Mouse (Mus musculus): ENCODE results near the gene Ugt1a7c.
"Not testable (repeated sequence)": the region's sequence is repeated elsewhere in the genome, so short reads cannot be mapped to it uniquely, and the experiment has no call there.

The Ugt1a7c gene

DNA sequence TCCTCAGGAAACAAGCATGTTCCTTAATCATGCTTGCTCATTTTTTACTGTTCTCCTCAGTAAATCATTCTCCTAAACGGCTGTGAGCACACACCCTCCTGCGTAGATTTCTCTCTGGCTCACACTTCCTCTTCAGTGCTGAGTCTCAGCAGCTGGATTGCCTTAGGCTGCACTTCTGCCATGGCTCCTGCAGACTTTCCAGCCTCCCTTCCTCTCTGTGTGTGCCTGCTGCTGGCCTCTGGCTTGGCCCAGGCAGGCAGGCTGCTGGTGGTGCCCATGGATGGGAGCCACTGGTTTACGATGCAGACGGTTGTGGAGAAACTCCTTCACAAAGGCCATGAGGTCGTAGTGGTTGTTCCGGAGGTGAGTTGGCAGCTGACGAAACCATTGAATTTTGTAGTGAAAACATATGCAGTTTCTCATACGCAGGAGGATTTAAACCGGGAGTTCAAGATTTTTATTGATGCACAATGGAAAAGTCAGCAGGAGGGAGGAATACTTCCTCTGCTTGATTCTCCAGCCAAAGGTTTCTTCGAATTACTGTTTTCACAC lies at the start of gene Ugt1a7c:
TSS of gene Ugt1a7c (plus strand) at position 122 of the 552 bp plus-strand sequence.
- in situ Hi-C loops (cut with MboI; ENCODE audit: low pct_unique_long_range_greater_than_20kb in 1 of 2, low sequenced_read_pairs in 2 of 2, unreplicated experiment in 1 of 2) = no loop called here

- in situ Hi-C loops (cut with MboI; ENCODE audit: low pct_unique_long_range_greater_than_20kb in 1 of 2, low sequenced_read_pairs in 2 of 2, unreplicated experiment in 1 of 2) = not testable (repeated sequence)
Measured at GRCm38 (mm10) chr1:88047408-88047807, 47.5 kb upstream of the Ugt1a7c start.

DNA sequence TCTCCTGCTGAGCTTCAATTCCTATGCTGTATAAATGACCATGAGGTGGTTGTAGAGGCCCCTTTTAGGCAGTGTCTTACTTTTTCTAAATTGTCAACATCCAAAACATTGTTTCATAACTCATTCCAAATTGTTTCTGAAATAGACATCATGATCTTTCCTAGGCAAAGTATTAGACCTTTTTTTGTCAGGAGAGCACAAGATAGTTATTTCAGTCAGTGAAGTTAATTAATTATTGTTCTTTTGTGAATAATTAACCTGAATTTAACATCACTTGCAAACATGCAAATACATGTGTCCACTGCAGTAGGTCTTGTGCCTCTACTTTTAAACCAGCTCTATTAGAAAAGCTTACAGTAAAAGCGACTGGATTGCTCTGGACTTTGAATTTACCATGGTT lies 39.8 kb upstream of the Ugt1a7c start, which contains the start of gene Ugt1a10:
TSS of gene Ugt1a10 (plus strand) at position 301 of the 400 bp plus-strand sequence.
- in situ Hi-C loops (cut with MboI; ENCODE audit: low pct_unique_long_range_greater_than_20kb in 1 of 2, low sequenced_read_pairs in 2 of 2, unreplicated experiment in 1 of 2) = no loop called here

DNA sequence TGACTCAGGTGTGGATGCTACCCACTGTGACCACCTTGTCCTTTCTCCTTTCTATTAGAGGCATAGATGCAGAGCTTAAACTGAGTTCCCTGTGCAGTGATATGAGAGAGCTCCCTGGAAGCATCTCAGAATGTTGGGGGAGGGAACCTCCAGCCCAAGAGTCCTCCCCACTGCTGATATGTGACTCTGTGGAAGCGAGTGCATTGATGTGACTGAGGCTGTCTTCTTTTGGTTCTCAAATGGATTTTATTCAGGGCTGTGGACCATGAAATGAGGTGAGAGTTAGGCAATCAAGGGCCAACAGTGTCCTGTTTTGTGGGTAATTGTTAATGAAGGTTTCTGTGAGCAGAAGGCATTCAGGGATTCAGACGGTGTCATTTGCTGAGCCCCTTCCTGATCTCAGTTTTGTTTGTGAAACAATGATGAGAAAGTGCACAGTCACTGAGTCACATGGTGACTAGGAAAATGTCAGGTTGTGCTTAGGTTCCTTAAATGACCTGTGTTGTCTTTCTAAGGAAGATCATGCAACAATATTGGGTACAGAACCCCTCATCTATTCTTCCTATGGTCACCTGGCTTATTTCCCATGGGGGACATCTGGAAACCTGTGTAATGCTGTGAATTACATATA lies 28.3 kb upstream of the Ugt1a7c start:
- in situ Hi-C loops (cut with MboI; ENCODE audit: low pct_unique_long_range_greater_than_20kb in 1 of 2, low sequenced_read_pairs in 2 of 2, unreplicated experiment in 1 of 2) = not testable (repeated sequence)

- in situ Hi-C loops (cut with MboI; ENCODE audit: low pct_unique_long_range_greater_than_20kb in 1 of 2, low sequenced_read_pairs in 2 of 2, unreplicated experiment in 1 of 2) = no loop called here
Measured at GRCm38 (mm10) chr1:88070495-88070894, 24.4 kb upstream of the Ugt1a7c start, which contains the start of gene Ugt1a9. Gene Ugt1a9 (plus strand): TSS chr1:88070800.

DNA sequence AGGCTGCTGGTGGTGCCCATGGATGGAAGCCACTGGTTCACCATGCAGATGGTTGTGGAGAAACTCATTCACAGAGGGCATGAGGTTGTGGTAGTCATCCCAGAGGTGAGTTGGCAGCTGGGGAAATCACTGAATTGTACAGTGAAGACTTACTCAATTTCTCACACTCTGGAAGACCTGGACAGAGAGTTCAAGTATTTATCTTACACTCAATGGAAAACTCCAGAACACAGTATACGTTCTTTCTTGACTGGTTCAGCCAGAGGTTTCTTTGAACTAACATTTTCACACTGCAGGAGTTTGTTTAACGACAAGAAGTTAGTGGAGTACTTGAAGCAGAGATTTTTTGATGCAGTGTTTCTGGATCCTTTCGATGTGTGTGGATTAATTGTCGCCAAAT lies 24.0 kb upstream of the Ugt1a7c start:
- in situ Hi-C loops (cut with MboI; ENCODE audit: low pct_unique_long_range_greater_than_20kb in 1 of 2, low sequenced_read_pairs in 2 of 2, unreplicated experiment in 1 of 2) = no loop called here

GRCm38 (mm10) chr1:88074471-88074870 lies 20.4 kb upstream of the Ugt1a7c start:
- in situ Hi-C loops (cut with MboI; ENCODE audit: low pct_unique_long_range_greater_than_20kb in 1 of 2, low sequenced_read_pairs in 2 of 2, unreplicated experiment in 1 of 2) = no loop called here

- in situ Hi-C loops (cut with MboI; ENCODE audit: low pct_unique_long_range_greater_than_20kb in 1 of 2, low sequenced_read_pairs in 2 of 2, unreplicated experiment in 1 of 2) = no loop called here
Measured at GRCm38 (mm10) chr1:88077128-88077527, 17.7 kb upstream of the Ugt1a7c start.

- in situ Hi-C loops (cut with MboI; ENCODE audit: low pct_unique_long_range_greater_than_20kb in 1 of 2, low sequenced_read_pairs in 2 of 2, unreplicated experiment in 1 of 2) = no loop called here
Measured at GRCm38 (mm10) chr1:88081670-88082069, 13.2 kb upstream of the Ugt1a7c start.

DNA sequence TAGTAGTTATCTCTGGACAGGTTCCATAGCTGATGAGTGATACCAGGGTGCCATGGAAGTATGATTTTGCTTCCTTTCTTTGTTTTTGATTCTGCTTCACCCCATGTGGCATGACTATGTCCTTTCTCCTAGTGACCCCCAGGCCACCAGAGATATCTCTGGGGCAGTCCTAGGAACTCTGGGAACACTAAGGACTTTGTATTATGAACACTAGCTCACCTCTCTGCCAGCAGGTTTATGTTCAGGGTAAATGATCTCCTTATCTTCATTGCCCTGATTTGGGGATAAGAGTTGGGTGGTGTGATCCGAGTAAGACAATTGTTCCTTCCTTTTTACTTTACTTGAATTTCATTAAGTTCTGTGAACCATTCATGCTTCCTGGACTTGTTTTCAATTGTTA lies 8.7 kb upstream of the Ugt1a7c start:
- in situ Hi-C loops (cut with MboI; ENCODE audit: low pct_unique_long_range_greater_than_20kb in 1 of 2, low sequenced_read_pairs in 2 of 2, unreplicated experiment in 1 of 2) = no loop called here

DNA sequence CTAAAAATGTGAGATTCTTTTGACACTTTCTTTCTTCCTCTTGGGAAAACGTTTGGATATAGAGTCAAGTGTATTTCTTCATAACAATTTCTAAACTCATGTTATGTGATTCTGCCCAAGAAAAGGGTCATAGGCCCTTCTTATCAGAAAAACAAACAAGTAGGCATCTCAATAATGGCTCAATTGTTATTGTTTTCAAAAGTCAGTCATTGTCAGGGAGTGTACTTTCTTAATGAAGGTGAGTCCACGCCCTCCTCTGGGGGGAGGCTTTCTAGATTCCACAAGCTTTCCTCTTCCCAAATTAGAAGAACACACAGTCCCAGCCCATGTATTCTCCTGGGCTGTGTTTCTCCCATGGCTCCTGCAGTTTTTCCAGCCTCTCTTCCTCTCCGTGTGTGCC lies 7.3 kb upstream of the Ugt1a7c start, which contains the start of gene Ugt1a8:
TSS of gene Ugt1a8 (plus strand) at position 301 of the 400 bp plus-strand sequence.
- in situ Hi-C loops (cut with MboI; ENCODE audit: low pct_unique_long_range_greater_than_20kb in 1 of 2, low sequenced_read_pairs in 2 of 2, unreplicated experiment in 1 of 2) = no loop called here

GRCm38 (mm10) chr1:88092341-88092740 lies 2.5 kb upstream of the Ugt1a7c start:
- in situ Hi-C loops (cut with MboI; ENCODE audit: low pct_unique_long_range_greater_than_20kb in 1 of 2, low sequenced_read_pairs in 2 of 2, unreplicated experiment in 1 of 2) = no loop called here

- in situ Hi-C loops (cut with MboI; ENCODE audit: low pct_unique_long_range_greater_than_20kb in 1 of 2, low sequenced_read_pairs in 2 of 2, unreplicated experiment in 1 of 2) = not testable (repeated sequence)
Measured at GRCm38 (mm10) chr1:88094270-88094676, 589 bp upstream of the Ugt1a7c start.

- in situ Hi-C loops (cut with MboI; ENCODE audit: low pct_unique_long_range_greater_than_20kb in 1 of 2, low sequenced_read_pairs in 2 of 2, unreplicated experiment in 1 of 2) = not testable (repeated sequence)
Measured at GRCm38 (mm10) chr1:88098546-88098945, 3.7 kb downstream of the Ugt1a7c start.

DNA sequence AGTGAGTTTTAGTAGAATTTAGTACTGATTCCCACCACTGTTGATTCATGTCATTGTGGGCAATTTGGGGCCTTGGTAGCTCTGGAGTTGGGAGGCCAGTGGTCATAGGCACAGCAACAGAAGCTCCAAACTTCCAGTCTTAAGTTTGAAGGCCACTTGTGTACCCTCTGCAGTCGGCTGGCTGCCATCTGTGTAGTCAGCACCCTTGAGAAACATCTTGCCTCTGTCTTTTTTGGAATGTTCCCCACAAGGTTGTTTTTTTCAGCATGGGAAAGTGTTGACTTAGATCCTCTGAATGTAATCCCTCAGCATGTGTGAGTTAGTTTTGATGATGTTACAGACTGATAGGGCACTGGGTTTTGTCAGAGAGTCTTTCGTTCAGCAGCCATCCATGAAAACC lies 4.8 kb downstream of the Ugt1a7c start:
- in situ Hi-C loops (cut with MboI; ENCODE audit: low pct_unique_long_range_greater_than_20kb in 1 of 2, low sequenced_read_pairs in 2 of 2, unreplicated experiment in 1 of 2) = loop anchor here in 1 of 2 experiments (5.0 kb wide), 1 partner anchor 38 kb away; no protein-coding TSS in a partner anchor

DNA sequence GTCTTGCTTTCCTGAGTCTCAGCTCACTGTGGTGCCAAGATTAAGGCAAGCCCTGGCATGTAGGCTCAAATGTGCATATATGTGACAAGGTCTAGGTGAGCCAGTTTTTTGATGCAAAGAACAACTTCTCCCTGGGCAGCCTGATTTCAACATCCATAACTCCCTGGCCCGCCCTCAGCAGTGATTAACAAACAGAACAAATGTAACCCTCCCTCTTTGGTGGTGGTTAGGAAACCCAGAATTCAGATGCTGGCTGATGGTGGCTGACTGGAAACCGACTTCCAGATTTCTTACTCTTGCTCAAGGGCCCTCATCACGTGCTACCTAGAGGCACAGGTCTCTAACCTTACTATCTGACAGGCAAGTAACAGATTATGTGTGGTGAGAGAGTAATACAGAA lies 8.2 kb downstream of the Ugt1a7c start, which contains the start of gene Ugt1a6b:
TSS of gene Ugt1a6b (plus strand) at position 234 of the 400 bp plus-strand sequence.
- in situ Hi-C loops (cut with MboI; ENCODE audit: low pct_unique_long_range_greater_than_20kb in 1 of 2, low sequenced_read_pairs in 2 of 2, unreplicated experiment in 1 of 2) = loop anchor here in 1 of 2 experiments (5.0 kb wide), 1 partner anchor 34 kb away; no protein-coding TSS in a partner anchor

DNA sequence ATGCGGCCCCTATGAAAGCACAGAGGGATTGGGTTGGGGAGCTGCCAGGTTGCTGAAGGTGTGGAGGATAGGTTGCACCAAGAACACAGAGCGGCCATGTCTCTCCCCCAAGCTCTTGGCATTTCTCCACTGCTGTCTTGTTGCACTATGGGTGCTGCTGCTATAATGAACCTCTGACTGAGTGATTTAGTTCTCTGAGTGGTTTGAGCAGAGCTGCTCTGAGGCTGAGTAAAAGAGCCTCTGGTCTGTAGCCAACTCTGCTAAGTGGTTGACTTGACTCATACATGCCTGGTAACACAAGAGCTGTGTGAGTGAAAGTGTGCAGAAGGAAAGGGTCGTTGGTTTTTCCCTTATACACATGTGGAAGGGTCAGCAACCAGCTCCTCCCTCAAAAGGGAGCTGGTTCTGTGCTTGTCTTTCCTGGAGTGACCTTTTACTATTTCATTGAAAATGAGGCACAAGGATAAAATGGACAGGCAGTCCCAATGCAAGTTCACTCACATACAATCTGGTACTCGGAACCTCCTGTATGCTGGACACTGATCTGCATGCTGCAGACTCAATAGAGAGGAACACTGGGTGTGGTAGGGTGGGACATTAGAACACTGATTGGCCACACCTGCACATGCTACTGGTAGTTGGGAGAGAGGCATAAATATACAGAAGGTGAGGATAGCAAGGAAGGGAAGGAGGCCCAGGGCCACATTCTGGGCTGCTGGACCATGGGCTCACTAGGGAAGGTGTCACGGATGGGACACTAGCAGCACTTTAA lies 9.0 kb downstream of the Ugt1a7c start:
- in situ Hi-C loops (cut with MboI; ENCODE audit: low pct_unique_long_range_greater_than_20kb in 1 of 2, low sequenced_read_pairs in 2 of 2, unreplicated experiment in 1 of 2) = loop anchor here in 1 of 2 experiments (5.0 kb wide), 1 partner anchor 33 kb away; no protein-coding TSS in a partner anchor

DNA sequence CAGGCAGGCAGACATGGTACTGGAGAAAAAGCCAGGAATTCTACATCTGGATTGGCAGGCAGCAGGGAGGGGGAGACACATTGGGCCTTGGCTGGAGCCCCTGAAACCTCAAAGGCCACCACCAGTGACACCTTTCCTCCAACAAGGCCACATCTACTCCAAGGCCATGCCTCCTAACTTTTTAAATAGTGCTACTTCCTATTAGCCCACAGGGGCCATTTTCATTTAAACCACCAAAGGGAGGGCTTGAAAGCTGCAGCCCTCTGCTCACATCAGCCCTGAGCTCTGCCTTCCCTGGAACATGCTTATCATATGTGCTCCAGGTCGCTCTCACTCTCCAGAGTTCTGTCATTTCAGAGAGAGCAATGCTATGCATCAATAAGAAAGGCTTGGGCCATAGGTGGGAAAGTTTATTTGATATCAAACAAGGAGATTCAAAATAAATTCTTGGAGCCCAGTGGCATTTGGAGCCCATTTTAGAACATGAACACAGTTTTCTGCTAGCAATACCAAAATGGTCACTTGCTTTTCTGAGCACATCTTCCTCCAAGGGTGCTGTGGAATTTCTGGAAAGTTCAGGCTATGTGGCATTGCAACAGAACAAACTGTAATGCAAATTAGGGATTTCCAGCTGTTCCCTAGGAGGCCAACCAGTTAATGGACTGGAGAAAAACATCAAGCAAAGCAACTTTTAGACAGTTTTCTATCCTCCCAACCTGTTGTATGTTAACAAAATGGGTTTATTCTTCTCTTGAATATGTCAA lies 10.0 kb downstream of the Ugt1a7c start:
- in situ Hi-C loops (cut with MboI; ENCODE audit: low pct_unique_long_range_greater_than_20kb in 1 of 2, low sequenced_read_pairs in 2 of 2, unreplicated experiment in 1 of 2) = loop anchor here in 1 of 2 experiments (5.0 kb wide), 1 partner anchor 32 kb away; no protein-coding TSS in a partner anchor
